Mouse (Mus musculus) kidney, adult 11 months (tissue): ENCODE results near the gene Zfp275.
"Not testable (repeated sequence)": the region's sequence is repeated elsewhere in the genome, so short reads cannot be mapped to it uniquely, and the experiment has no call there.

Experiments used
- DNase-seq: peaks from one replicate; pipeline ENCODE4 v3.0.0; 2022

The Zfp275 gene

GRCm38 (mm10) chrX:73342483-73342895, at the start of gene Zfp275:
TSS of gene Zfp275 (plus strand) at chrX:73342621.
- peak; percentile 67 for DNase-seq

DNA sequence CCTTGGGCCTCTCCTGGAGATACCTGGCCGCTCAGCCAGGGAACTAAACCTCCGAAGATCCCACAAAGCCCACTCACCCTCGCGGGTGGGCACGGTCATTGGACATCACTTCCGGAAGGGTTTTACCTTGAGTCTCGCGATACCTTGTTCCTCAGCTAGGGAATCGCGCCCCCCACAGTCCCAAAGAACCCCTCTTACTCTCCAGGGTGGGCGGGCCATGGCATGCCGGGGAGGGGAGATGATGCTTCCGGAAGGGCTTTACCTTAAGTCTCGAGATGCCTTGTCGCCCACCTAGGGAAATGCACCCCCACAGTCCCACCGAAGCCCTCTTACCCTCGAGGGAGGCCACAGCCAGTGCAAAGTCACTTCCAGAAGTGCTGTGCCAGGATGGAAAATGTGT, 49.5 kb upstream of the Zfp275 start, which contains the start of the genes Xlr5a and Xlr5c:
TSS of gene Xlr5a (minus strand) at position 101 of the 400 bp plus-strand sequence.
TSS of gene Xlr5c (minus strand) at position 101 of the 400 bp plus-strand sequence.
- DNase-seq = not testable (repeated sequence)

- peak; percentile 61 for DNase-seq
Observed at GRCm38 (mm10) chrX:73295745-73296144, 46.7 kb upstream of the Zfp275 start.

- no peak for DNase-seq
Observed at GRCm38 (mm10) chrX:73312522-73312921, 29.9 kb upstream of the Zfp275 start.

- no peak for DNase-seq
Observed at GRCm38 (mm10) chrX:73321029-73321428, 21.4 kb upstream of the Zfp275 start.

DNA sequence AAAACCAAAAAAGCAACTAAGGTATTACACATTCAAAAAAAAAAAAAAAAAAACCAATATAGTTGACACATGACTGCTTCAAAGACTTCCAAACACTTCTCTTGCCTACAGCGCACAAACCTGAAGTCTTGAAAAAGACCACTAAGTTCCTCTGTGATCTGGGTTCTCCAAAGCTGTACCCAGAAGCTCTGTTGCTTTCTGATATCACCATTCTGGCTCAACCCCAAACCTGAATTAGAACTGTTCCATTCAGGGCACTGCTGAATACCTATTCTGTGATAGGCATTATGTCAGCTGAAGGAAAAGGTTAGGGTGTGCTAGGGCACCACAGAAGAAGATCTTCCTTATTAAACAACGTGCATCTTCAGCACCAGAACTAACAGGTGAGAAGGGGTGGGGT, 15.2 kb upstream of the Zfp275 start:
- DNase-seq = no peak

DNA sequence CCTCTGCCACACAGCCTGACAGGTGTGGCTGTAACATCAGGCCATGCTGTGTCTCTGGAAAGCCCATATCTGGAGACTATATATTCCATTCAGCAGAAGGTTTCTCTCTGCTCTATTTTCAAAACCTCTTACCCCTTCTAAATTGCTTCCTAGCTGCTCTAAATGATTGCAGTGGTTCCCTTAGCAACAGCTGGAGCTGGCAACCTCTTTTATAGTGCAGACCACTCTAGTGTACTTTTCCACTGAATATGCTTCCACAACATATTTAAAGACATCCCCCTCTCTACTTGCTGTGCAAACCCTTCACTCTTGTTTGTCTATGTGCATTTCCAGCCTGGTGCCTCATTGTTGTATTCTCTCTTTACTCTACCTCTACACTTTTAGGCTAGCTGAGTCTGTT, 8.9 kb upstream of the Zfp275 start:
- no peak for DNase-seq

- DNase-seq = no peak
Observed at GRCm38 (mm10) chrX:73336740-73337139, 5.7 kb upstream of the Zfp275 start, which contains the start of gene Gm45015. TSS of gene Gm45015 (minus strand) at chrX:73336840.

DNA sequence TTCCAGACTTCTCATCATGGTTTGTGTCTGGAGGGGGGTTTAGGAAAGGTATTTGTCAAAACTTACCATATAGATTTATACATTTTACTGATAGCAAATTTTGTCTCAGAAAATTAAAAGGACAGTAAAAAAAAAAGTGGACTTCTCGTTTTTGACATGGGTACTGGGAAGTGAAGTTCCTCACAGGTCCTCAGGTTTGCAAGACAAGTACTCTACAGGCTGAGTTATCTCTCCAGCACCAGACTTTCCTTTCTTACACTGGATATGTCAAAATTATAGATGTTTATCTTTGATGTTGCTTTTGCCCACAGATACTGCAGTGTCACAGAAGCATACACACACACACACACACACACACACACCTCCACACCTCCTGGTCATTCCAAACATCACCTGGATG, 948 bp upstream of the Zfp275 start:
- DNase-seq = no peak

- no peak for DNase-seq
Observed at GRCm38 (mm10) chrX:73342068-73342467, 353 bp upstream of the Zfp275 start.

DNA sequence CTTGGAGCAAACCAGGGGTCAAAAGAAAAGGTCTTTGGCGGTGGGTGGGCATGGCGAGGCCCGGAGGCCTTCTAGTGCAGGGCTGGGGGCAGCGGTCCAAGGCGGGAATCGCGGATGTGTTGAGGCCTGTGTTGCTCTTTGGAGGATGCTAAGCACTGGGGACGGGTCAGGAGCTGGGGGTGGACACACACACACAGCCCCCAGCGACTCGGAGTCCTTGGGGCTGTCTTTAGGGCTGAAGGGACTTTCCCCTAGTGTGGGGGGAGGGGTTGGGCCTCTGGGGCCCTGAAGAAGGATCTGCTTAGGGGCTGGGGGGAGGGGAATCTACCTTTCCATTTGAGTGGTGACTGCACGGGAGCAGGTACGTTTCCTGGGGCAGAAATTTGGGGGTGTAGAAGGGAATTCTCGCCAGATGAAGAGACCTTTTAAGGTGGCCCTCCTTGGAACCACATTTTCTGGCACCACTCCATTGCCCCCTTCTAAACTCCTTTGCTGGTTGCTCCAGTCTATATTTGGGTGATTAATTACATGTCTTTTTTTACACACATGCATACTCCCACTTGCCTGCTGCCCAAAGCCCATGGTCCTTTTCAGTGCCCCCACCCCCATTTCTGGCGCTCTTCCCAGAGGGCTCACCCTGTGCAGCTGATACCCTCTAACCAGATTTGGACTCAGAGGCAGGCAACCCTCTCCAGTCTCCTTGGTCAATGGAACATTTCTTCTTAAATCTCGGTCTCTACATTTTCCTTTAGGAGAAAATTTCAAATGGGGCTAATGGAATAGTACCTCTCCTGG, 717 bp downstream of the Zfp275 start:
- DNase-seq = no peak

- no peak for DNase-seq
Observed at GRCm38 (mm10) chrX:73343802-73344201, 1.4 kb downstream of the Zfp275 start.

DNA sequence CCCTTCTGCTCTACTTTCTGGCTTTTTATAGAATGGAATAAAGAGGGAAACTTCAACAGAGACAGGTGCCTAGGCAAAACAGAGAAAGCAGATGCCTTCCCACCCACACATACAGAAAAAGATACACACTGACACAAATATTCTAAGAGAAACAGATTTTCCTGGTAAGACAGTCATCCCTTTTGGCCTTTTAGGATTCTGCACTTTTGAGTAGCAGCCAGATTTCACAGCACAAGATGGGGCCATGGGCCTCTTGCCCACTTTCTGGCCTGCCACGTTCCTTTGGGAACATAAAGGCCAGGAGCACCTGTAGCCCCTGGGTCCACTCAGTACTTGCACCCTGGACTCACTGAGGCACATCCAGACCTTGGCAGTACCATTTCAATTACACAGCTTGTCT, 1.9 kb downstream of the Zfp275 start:
- no peak for DNase-seq

DNA sequence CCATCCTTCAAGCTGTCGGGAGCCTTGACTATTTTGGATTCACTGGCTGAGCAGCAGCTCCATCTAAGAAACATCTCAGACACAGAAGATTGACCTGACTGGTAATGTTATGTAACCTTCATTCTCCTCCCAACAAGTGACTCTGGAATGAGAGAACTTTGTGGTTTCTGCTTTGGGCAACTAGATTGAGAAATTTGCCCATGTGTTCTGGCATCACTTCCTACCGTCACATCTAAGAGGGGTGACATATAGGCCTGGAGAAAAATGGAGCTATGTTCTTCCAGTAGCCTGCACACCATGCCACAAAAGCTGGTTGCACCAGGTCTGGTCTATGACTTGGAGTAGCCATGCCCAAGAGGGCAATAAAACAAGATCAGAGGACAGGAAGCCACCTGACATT, 13.7 kb downstream of the Zfp275 start:
- DNase-seq = no peak

- DNase-seq = no peak
Observed at GRCm38 (mm10) chrX:73356719-73357118, 14.3 kb downstream of the Zfp275 start.

- no peak for DNase-seq
Observed at GRCm38 (mm10) chrX:73363291-73363690, 20.9 kb downstream of the Zfp275 start.

DNA sequence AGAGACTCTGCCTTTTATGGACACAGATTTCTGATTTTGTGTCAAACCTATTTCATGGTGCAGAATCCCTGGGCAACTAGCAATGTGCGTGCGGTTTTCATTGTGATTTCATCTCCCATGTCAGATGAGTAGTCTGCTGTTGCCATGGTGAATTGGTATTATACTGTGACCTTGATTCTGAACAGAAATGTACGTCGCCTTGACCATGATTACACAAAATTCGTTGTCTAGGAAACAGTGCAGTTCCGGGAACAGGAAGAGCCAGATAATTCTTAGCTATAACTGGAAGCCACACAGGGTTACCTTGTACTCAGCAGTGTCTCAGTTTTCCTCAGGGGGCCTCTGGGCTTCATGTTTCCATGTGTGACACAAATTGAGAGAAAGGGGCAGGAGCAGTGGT, 42.0 kb downstream of the Zfp275 start:
- no peak for DNase-seq

DNA sequence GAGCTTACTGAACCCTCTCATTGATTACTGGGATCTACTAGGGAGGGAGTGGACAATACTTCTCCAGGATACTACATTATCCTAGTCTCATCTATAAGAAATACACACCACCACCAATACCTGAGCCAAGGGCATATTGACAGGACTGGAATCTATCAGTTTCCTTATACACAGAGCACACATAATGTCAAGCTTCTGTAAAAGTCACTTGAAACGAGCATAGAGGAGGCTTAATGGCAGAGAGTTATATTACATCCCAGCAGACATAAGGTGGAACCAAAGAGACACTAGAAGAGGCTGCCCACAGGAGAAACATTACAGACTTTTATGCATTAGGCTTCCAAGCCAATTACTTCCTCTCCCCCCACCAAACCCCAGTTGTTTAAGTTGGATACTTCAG, 42.5 kb downstream of the Zfp275 start:
- DNase-seq = no peak

GRCm38 (mm10) chrX:73391481-73391880, 49.1 kb downstream of the Zfp275 start:
- no peak for DNase-seq

DNA sequence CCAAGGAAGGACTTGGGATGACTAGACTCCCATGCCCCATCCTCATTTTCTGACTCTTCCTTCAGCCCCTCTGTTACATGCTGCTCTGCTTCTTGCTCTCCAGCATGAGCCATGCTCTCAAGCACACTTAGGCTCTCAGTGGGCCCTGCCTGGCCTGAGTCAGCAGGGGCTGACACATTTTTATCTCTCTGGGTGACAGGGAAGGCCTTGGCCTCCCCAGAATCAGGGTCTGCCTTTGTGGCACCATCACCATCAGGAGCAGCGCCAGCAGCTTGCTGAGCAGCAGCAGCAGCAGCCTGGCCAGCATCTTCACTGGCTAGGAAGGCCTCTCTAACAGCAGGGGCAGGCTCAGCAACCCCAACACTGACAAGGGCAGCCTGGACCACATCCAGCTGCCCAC, 54.0 kb downstream of the Zfp275 start:
- no peak for DNase-seq

GRCm38 (mm10) chrX:73398636-73399035, 56.2 kb downstream of the Zfp275 start, which contains the start of gene Gm18336:
TSS of gene Gm18336 (minus strand) at chrX:73398736.
- not testable (repeated sequence) for DNase-seq

DNA sequence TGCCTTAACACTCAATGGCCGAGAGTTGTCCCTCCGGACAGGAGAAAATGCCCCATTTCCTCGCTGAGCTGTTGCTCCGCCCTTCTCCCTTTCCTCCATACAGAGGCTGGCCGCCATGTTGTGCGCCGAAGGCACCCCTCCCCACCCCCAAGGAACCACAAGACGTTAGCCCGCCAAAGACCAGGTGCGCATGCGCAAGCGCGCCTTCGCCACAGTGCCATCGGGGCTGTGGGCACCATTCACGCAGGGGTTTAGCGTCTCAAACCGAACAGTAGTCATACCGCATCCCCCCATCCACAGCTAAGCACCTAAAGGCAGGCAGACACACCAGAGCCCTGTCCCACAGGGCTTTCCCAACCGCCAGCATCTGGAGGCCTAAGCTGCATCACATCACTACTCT, 58.5 kb downstream of the Zfp275 start:
- DNase-seq = no peak

GRCm38 (mm10) chrX:73401616-73402015, 59.2 kb downstream of the Zfp275 start:
- no peak for DNase-seq
